Mouse (Mus musculus) embryonic facial prominence, embryonic 10.5 days (tissue): ENCODE measurements around the gene Kif5a. TPM values are rescaled to one million over a fixed set of nuclear protein-coding genes. Genes with fewer than 3 reads are reported as not detected.
A peak's percentile ranks its signal among the peaks of the same experiment; 100 is the strongest.
"Not testable (repeated sequence)": the region's sequence is repeated elsewhere in the genome, so short reads cannot be mapped to it uniquely, and the experiment has no call there.

Experiments
- DNase-seq: peaks from one replicate; pipeline ENCODE4 v3.0.0-alpha.2; 2017; ENCODE audit warnings: low spot score
- H3K27ac ChIP-seq: fragments of 300-500 bp; sonication (generic); replicated peaks from 2 replicates; pipeline ENCODE4 v1.5.1; 2016; ENCODE audit warnings: mild to moderate bottlenecking
- H3K27me3 ChIP-seq: fragments of 300-500 bp; sonication (generic); replicated peaks from 2 replicates; pipeline ENCODE4 v1.6.1; 2016; ENCODE audit warnings: low read depth, mild to moderate bottlenecking; ENCODE audit not compliant: poor library complexity, severe bottlenecking
- H3K36me3 ChIP-seq: fragments of 300-500 bp; sonication (generic); replicated peaks from 2 replicates; pipeline ENCODE4 v1.6.1; 2016; ENCODE audit warnings: mild to moderate bottlenecking, moderate library complexity
- H3K4me1 ChIP-seq: fragments of 300-500 bp; sonication (generic); 2 replicates; pipeline ENCODE4 v1.6.1; 2016
- H3K4me3 ChIP-seq: fragments of 300-500 bp; sonication (generic); 2 replicates; pipeline ENCODE4 v1.5.1; 2016; ENCODE audit warnings: mild to moderate bottlenecking, moderate library complexity
- H3K9me3 ChIP-seq: fragments of 300-500 bp; sonication (generic); 2 replicates; pipeline ENCODE4 v1.6.1; 2016; ENCODE audit warnings: mild to moderate bottlenecking
- WGBS: fragments of 180-500 bp; shearing (Covaris S2); methylation state at CpG from one replicate; pipeline ENCODE4 v1.1.7; 2016; 5-methylcytosine and 5-hydroxymethylcytosine counted together
- polyA plus RNA-seq: library from polyadenylated mRNA; unstranded; fragments of >200 nt; fragmentation: Nextera tagmentation; extraction: Ambion mirVana; gene quantifications from 2 replicates; pipeline ENCODE4 v1.2.1, GENCODE M21; 2016

Gene Kif5a
- polyA plus RNA-seq = 11.6 and 11.9 TPM in 2 replicates

DNA sequence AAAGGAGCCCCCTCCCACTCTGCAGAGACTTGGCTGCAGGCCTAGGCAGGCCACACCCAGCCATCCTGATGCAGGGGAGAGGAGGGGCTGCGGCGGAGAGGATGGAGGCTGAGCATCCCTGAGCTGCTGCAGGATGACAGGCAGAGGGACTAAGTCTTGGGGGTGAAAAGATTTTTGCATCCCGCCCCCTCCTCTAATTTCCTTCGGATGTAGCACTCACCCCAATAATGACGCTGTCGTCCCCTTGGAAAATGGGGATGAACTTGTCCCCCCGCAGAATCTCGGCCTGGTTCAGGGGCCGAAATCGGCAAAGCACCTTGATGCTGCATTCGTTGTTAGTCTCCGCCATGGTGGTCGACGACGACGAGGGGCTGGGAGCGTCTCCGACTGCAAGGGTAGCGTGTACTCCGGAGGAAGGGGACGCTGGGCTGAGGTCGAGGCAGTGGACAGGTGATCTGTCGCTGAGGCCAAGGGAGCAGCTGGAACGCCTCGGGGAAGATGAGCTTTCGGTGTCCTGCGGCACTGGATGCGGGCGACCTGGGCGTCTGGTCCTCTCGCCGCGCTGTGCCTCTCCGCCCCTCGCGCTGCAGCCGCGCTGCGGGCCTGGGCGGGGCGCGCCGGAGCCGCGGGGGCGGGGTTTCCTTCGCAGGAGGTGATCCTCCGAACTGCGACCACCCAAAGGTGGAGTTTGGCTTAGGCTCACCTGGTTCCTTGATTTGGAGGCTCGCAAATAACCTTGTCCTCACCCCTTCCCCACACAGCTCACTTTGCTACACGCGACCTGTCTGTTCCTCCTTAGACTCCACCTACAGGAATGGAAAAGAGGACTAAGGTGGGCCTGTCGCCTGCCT lies at the start of gene Kif5a:
TSS of gene Kif5a (minus strand) at position 801 of the 851 bp plus-strand sequence.
- H3K4me1 ChIP-seq = peaks cover 28% of the 10 kb centered on the region
- H3K27me3 ChIP-seq = peaks cover 44% of the 10 kb centered on the region
- no peaks in the 10 kb centered on the region for H3K9me3 ChIP-seq
- H3K36me3 ChIP-seq = no peaks in the 10 kb centered on the region; the same call in 1 of the 2 replicates
- peak within 1 kb of the TSS; percentile 75 for H3K27ac ChIP-seq
- H3K4me3 ChIP-seq = peak within 1 kb of the TSS; percentile 64
- 1% methylated on average over 53 of the region's 53 CpGs for WGBS
- DNase-seq = peak; percentile 66

- Histone ChIP-seq H3K9me3 (no peaks in the 10 kb centered on the region), H3K27ac (no peak overlapping the region), H3K27me3 (no peaks in the 10 kb centered on the region), H3K36me3 (peaks cover 24% of the 10 kb centered on the region), H3K4me3 (no peak overlapping the region), H3K4me1 (peaks cover 13% of the 10 kb centered on the region)
- 79% methylated on average over 4 of the region's 4 CpGs for WGBS
- DNase-seq = no peak
These were observed 49.7 kb upstream of the Kif5a start for GRCm38 (mm10) chr10:127312858-127313257.

- peak overlapping the region; percentile 92; the same call in 1 of the 2 replicates for H3K27ac ChIP-seq
- WGBS = 1% methylated on average over 4 of the region's 4 CpGs
These were observed 49.2 kb upstream of the Kif5a start for GRCm38 (mm10) chr10:127312356-127312676.

DNA sequence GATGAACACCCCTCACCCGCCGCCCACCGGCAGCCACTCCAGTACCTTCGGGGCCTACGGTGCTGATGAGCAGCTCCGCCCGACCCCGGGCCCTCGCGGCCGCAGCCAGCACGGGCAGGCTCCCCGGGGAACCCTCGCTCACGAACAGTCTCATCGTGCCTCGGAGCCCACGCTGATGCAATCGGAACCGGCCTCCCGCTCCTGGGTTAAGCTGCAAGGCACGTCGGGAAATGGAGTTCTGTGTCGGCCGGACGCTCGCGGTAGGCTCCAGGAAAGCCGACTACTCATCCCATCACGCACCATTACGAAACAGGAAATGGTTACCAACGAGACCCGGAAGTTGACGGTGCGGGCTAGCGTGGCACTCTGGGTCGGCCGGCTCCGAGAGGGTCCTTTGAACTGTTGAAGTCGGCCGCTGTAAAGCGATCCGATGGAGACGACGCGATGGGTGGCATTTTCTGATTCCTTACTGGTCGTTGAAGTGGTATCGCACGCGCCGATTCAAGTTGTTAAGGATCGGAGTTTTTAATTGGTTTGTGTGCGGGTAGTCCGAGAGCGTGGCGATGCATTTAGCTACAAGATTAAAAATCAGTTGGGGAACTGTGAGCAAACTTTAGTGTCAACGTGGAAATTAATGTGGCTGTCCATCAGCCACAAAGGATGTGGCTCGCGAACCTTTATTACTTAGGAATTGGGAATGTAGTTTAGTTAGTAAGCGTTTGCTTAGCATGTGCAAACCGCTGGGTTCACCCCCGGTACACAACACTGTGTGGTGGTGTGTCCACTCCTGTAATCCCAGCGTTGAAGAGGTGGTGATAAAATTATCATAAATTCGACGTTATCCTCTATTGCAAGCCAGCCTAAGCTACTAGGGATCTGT lies 48.6 kb upstream of the Kif5a start, which contains the start of gene Mars:
TSS of gene Mars (minus strand) at position 311 of the 880 bp plus-strand sequence.
- peak; percentile 94 for DNase-seq
- Histone ChIP-seq H3K27me3 (no peaks in the 10 kb centered on the region), H3K4me1 (peaks cover 13% of the 10 kb centered on the region), H3K9me3 (no peaks in the 10 kb centered on the region), H3K4me3 (peak within 1 kb of the TSS; percentile 95), H3K36me3 (peaks cover 35% of the 10 kb centered on the region), H3K27ac (peak within 1 kb of the TSS; percentile 92)
- WGBS = under 1% methylated on average over 65 of the region's 65 CpGs

More at GRCm38 (mm10) chr10:127312356-127312676, 49.2 kb upstream of the Kif5a start:
- Histone ChIP-seq H3K27me3 (no peaks in the 10 kb centered on the region), H3K36me3 (peaks cover 29% of the 10 kb centered on the region), H3K4me1 (peaks cover 13% of the 10 kb centered on the region), H3K4me3 (peak overlapping the region; percentile 95), H3K9me3 (no peaks in the 10 kb centered on the region)
- peak; percentile 89 for DNase-seq

DNA sequence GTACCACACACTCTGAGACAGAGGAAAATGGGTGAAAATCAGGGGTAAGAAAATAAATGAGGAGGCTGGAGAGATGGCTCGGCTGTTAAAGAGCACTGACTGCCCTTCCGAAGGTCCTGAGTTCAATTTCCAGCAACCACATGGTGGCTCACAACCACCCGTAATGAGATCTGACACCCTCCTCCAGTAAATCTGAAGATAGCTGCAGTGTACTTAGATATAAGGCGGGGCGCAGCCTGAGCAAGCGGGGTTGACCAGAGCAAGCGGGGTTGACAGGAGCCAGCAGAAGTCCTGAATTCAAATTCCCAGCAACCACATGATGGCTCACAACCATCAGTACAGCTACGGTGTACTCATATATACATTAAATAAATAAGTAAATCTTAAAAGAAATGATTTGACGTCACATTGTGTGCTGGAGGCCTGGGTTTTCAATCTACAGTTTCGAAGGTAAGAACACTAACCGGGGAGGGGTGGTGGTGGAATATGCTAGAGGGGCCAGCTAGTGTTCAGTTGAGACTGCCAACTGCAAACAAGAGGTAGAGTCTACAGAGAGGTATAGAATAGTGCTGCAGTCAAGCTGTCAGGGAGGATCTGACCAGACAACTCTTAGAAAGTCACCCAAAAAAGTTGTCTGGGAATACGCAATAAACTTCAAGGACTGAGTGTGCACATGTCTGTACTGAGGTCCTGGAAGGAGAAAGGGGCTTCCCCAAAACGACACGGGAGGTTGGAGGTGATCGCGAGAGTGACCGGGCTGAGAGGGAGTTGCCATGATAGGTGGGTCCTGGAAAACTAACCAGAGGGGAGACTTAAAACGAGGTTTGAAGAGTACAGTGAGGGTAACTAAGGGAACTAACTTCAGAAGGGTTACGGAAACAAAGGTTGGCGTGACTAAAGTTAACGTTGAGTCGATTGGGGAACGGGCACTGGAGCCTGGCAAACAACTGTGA lies 47.7 kb upstream of the Kif5a start:
- H3K27ac ChIP-seq = peak overlapping the region; percentile 92
- no peaks in the 10 kb centered on the region for H3K27me3 ChIP-seq
- DNase-seq = peak; percentile 73
- peak overlapping the region; percentile 95 for H3K4me3 ChIP-seq
- WGBS = 37% methylated on average over 23 of the region's 23 CpGs
- peaks cover 44% of the 10 kb centered on the region for H3K36me3 ChIP-seq
- no peaks in the 10 kb centered on the region for H3K9me3 ChIP-seq
- H3K4me1 ChIP-seq = peaks cover 13% of the 10 kb centered on the region

GRCm38 (mm10) chr10:127309167-127309566 lies 46.0 kb upstream of the Kif5a start:
- Histone ChIP-seq H3K4me1 (peaks cover 13% of the 10 kb centered on the region), H3K36me3 (peaks cover 61% of the 10 kb centered on the region)
- 86% methylated on average over 3 of the region's 3 CpGs for WGBS
- not testable (repeated sequence) for H3K9me3 ChIP-seq, H3K4me3 ChIP-seq, DNase-seq, H3K27ac ChIP-seq, H3K27me3 ChIP-seq

DNA sequence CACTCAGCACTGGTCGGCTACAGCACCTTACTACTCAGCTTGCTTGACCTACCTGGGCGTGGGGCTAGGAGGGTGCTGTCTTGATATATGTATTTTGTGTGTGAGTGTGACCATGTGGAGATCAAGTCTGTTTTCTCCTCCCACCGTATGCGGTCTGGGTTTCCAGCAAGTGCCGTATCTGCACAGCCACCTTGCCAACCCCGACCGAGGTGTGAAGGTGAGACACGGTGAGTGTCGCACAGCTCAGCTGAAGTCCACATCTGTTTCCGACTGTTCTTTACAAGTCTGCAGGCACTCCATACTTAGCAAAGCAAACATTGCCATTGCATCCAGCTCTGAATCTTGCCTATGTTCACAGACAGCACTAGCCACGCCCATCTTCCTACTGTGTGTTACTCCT lies 40.0 kb upstream of the Kif5a start:
- 95% methylated on average over 11 of the region's 11 CpGs for WGBS
- no peak for DNase-seq
- Histone ChIP-seq H3K4me1 (no peaks in the 10 kb centered on the region), H3K27ac (no peak overlapping the region), H3K36me3 (peaks cover 100% of the 10 kb centered on the region), H3K9me3 (no peaks in the 10 kb centered on the region), H3K4me3 (no peak overlapping the region), H3K27me3 (no peaks in the 10 kb centered on the region)

- H3K4me1 ChIP-seq = no peaks in the 10 kb centered on the region
- H3K4me3 ChIP-seq = no peak overlapping the region
- H3K36me3 ChIP-seq = peaks cover 100% of the 10 kb centered on the region
- no peaks in the 10 kb centered on the region for H3K27me3 ChIP-seq
- H3K9me3 ChIP-seq = no peaks in the 10 kb centered on the region
- no peak for DNase-seq
- H3K27ac ChIP-seq = no peak overlapping the region
- WGBS = 94% methylated on average over 6 of the region's 6 CpGs
These were observed 37.2 kb upstream of the Kif5a start for GRCm38 (mm10) chr10:127300361-127300760.

GRCm38 (mm10) chr10:127297015-127297871 lies 34.1 kb upstream of the Kif5a start:
- peaks cover 9% of the 10 kb centered on the region for H3K4me1 ChIP-seq
- no peak overlapping the region for H3K27ac ChIP-seq
- H3K4me3 ChIP-seq = no peak overlapping the region
- no peaks in the 10 kb centered on the region for H3K27me3 ChIP-seq
- peaks cover 99% of the 10 kb centered on the region for H3K36me3 ChIP-seq
- DNase-seq = no peak
- WGBS = 95% methylated on average over 16 of the region's 16 CpGs
- no peaks in the 10 kb centered on the region for H3K9me3 ChIP-seq

DNA sequence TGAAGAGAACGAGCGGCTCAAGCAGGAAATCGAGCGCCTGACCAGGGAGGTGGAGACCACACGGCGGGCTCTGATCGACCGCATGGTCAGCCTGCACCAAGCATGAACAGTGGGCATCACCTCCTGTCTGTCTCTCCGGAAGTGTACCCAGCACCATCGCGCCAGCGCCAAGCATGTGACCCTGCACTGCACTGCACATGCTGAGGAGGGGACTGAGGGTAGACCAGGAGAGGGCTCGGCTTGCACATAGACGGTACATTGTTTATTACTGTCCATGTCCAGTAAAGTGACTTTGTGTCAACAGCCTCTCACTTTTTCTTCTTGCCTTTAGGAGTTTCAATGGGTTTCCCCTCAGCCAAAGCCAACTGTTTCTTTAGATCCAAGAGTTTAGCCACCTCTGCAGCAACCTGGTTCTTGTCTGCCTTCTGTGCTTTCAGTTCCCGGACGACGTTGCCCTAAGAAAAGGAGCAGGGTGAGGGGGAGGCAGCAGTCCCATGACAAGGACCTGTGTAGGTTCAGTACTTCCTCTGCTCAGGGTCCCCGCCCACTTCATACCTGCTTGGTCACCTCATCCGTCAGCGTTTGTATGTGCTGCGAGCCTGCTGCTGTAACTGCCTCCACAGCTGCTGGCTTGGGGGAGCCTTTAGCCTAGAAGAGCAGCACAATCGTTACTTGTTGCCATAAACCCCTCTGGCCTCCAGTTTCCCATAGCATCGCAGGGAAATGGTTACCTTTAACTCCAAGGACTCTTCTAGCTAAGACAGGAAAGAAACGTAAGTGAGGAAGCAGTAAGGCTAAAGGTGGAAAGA lies 33.0 kb upstream of the Kif5a start:
- Histone ChIP-seq H3K27me3 (no peaks in the 10 kb centered on the region), H3K4me3 (no peak overlapping the region), H3K4me1 (peaks cover 19% of the 10 kb centered on the region), H3K36me3 (peaks cover 92% of the 10 kb centered on the region), H3K9me3 (no peaks in the 10 kb centered on the region), H3K27ac (no peak overlapping the region)
- 93% methylated on average over 24 of the region's 24 CpGs for WGBS
- DNase-seq = no peak
